Mouse (Mus musculus): Measurements from ENCODE around the gene Arntl.

- TF ChIP-seq CTCF (IDR thresholded peaks at IDR 0.05) (no peak), EP300 (IDR thresholded peaks at IDR 0.05) (no peak)
These were observed 44.3 kb downstream of the Arntl start for GRCm38 (mm10) chr7:113251554-113251953.
